Mouse (Mus musculus) kidney, adult 2 months (tissue): ENCODE results near the gene Celf3.

Experiments
- CTCF ChIP-seq: fragments of 200-500 bp; conservative IDR thresholded peaks from 2 replicates; pipeline ENCODE4 v1.5.1; 2011; ENCODE audit warnings: low read depth, mild to moderate bottlenecking, control low read depth, low read length, moderate library complexity, mixed read lengths; ENCODE audit not compliant: insufficient read depth, insufficient read length
- POLR2A ChIP-seq: fragments of 200-500 bp; IDR thresholded peaks from one replicate; pipeline ENCODE4 v1.6.1; 2011; ENCODE audit warnings: low read depth, low read length, control low read depth

DNA sequence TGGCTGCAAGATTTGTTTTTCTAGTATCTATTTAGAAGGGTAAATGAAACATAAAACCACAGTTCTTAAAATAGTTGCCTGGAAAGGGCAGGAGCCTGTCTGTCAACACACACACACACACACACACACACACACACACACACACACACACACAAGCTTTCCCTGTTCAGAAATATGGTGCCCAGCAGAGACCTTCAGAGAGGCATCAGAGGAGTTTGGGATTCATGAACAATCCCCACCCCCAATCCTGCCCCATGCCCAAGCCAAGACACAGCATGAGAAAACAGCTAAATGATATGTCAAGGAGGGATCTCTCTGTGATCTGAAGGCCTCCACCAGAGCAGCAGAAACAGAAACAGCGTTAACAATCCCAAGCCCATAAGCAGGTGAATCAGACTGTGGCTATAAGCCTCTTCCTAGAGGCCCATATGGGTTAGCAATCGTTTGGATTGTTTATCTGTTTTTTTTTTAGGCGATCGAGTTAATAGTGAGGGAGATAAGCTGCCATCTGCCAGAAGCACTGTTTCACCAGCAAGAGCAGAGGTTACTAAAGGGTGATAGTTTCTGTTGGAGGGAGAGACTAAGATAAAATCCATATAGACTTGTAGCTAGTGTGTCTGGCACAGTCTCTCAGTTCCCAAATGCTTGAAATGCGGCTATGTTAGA lies 4.4 kb upstream of the Celf3 start:
- no peak for TF ChIP-seq CTCF
- TF ChIP-seq POLR2A, result no peak
